Mouse (Mus musculus) right cerebral cortex, postnatal 25 days (tissue): Measurements from ENCODE around the gene Epb41l5.

Source experiments
- DNase-seq: peaks from one replicate; pipeline ENCODE4 v3.0.0; 2022

Gene Epb41l5

DNA sequence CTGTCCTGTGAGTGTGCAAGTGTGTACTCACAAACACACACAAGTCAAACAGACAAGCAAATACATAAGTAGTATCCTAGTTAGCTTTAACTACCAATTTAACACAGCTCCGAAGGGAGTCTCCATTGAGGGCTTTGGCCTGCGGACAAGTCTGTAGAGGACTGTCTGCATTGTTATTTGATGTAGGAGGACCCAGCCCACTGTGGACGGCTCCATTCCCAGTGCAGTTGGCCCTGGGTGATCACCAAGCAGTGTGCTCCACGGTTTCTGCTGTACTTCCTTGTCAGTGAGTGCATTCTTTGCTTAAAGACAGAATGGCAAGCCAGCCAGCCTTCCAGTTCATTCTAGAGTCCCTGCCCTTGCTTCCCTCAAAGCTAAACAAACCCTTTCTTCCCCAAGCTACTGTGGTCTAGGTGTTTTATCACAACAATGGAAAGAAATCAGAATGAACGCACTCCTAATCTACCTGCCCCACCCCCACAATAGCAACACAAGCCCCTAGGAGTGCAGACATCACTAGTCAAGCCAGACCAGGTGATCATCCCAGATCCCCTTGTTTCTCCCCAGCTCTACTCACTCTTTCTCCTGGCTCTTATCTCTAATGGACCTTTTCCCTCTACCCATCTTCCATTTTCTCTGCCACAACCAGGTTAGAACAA is 151.3 kb downstream of the Epb41l5 start:
- no peak for DNase-seq

DNA sequence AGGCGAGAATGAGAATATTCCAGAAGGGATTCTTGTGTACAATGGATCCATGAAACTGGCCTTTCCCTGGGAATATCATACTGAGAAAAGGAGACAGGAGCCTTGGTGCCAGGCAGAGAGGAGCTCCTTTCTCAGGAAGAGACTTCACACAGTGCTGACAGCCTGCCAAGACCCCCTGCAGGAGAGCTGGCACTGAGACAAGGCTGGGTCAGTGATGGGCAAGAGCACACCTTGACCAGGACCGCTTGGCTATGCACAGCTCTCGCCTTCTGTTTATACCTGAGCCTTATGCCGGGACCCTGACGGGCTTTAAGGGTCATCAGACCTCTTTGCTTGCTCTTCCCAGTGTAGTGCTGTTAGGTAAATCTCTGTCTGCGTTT is 153.4 kb downstream of the Epb41l5 start:
- no peak for DNase-seq
